Mouse (Mus musculus) megakaryocyte-erythroid progenitor cell, adult 5-6 weeks (primary cell): ENCODE measurements around the gene Ephb2. TPM values are rescaled to one million over a fixed set of nuclear protein-coding genes. Genes with fewer than 3 reads are reported as not detected.
A peak's percentile ranks its signal among the peaks of the same experiment; 100 is the strongest.

ENCODE experiments used
- ATAC-seq: replicated peaks from 2 replicates; pipeline ENCODE4 v1.8.0; 2016; ENCODE audit warnings: mild to moderate bottlenecking, inconsistent platforms; ENCODE audit not compliant: severe bottlenecking, poor library complexity, low FRiP score, low TSS enrichment
- total RNA-seq, 2 experiments: library from RNA; stranded (forward) in 1 of 2; stranded (reverse) in 1 of 2; fragments of 200-1000, 215-1000 nt in 1 of 2; fragments of >200 nt in 1 of 2; fragmentation: Nextera tagmentation in 1 of 2; gene quantifications; 2 replicates each; pipeline ENCODE4 v1.2.3; 2014 to 2017

Ephb2 gene
- total RNA-seq (2014; fragmentation: Nextera tagmentation): not detected in 2 replicates
- 0.56 TPM in 1 of 2 replicates, not detected in the other for total RNA-seq (2017)

DNA sequence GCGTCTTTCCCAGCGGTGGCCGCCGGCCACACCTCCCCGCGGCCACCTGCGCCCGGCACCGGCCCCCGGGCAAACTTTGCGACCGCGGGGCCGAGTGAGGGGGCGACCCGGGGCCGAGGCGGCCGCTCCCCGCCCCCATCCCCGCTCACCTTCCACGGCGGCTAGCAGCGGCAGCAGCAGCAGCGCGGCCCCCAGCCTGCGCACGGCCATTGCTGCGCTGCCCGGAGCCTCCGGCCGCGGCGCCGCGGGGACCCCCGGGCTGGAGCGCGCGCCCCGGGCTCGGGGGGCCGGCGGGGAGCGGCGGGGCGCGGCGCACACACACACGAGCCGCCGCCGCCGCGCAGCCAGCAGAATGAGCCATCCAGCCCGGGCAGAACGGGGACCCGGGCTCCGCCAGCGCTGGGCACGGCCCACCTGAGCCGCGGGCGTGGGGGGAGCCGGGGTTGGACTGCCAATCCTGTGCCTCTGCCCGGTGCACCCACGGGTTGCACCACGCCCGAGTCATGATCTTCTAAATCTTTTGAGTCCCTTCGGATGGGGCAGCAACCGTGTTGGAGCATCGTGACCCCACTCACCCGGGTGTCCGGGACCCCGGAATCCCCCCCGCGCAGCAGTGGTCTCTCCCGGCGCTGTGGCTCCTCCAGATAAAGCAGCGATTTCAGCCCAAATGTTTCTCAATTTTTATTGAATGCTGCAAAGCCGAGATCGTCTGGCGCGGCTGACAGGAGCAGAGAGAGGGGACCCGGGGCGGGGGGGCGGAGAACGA is at the start of gene Ephb2:
Gene Ephb2, minus strand, starts transcription at position 368 of the 766 bp plus-strand sequence.
- ATAC-seq: peak; percentile 77

DNA sequence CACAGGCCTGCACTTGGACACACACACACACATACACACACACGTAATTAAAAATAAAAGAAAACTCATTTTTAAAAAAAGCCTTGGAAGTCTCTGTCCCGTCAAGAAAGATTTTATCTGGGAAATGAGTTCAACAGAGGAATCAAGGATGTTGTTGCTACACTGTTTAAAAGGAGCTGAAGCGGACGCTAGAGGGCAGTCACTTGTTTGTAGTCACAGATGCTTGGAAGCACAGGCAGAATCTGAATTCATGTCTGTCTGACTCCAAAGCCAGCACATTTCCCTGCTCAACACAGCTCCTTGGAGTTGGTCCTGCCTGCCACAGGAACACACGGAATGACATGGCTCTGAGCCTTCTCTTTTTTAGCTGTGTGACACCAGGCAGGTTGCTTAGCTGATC is 42.8 kb upstream of the Ephb2 start:
- ATAC-seq: no peak

DNA sequence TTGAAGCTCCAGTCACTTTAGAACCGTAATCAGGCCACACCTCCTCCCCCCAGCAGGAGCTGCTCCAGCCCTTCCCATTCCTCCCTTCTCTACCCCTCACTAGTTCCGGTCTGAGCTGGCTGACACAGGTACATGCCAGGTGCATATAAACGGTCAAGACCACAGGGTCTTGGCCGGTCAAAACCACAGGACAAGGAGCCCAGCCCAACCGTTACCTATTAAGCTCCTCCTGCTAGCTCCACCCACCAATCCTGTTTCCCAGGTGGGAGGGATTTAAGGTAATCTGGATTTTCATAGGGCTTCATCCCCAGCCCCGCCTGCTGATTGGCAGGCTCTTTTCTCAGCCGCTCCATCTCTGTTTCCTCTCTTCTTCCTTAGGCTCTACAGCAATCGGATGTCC is 42.4 kb upstream of the Ephb2 start:
- ATAC-seq: no peak

DNA sequence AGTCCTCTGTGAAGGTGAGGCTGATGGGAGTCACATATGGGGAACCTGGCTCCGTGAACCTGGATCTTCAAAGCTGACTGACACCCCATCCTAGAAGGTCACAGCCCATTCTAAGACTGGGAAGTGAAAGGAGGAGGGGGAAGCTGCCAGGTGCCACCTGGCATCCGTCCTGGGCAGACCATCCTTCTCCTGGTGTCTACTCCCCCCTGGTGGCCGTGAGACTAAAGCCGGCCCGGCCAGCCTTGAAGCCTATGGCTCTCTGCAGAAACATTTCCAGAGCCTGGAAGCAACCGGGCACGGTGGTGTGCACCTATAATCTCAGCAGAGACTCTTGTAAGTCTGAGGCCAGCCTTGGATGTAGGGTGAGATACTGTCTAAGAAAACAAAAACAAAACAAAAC is 41.2 kb upstream of the Ephb2 start:
- 0 out of 2 replicates have a peak, but pooled peaks have one; percentile 37 for ATAC-seq

GRCm38 (mm10) chr4:136875012-136875411 is 39.2 kb upstream of the Ephb2 start:
- ATAC-seq: no peak

- ATAC-seq: no peak
Observed at GRCm38 (mm10) chr4:136868371-136868770, 32.6 kb upstream of the Ephb2 start.

DNA sequence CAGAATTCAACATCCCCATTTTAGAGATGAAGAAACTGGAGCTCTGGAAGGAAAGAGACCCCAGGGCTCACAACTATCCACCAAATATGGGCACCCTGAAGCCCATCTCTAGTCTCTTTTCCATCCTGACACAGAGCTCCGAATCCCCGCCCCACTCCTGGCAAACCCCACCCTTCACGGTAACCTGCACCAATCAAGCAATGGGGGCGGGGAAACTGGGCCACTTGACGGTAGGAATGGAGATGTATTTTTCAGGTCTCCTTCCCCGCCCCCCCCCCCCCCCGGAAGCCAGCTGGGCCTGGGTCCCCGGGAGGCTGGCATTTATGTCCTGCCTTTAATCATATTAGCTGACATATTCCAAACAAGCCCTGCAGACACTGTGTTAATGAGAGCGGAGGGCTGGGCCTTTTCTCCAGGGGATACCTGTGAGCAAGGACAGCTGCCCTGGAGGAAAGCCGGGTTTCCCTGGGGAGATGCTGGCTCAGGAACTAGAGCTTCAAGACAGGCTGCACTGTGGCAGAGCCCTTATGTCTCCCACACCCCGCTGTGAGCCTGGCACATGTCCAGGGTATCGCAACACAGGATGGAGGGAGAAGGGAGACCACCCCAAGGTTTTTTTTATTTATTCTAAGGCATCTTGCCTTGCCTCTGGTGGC is 32.0 kb upstream of the Ephb2 start:
- ATAC-seq: no peak

GRCm38 (mm10) chr4:136865531-136865930 is 29.7 kb upstream of the Ephb2 start:
- no peak for ATAC-seq

DNA sequence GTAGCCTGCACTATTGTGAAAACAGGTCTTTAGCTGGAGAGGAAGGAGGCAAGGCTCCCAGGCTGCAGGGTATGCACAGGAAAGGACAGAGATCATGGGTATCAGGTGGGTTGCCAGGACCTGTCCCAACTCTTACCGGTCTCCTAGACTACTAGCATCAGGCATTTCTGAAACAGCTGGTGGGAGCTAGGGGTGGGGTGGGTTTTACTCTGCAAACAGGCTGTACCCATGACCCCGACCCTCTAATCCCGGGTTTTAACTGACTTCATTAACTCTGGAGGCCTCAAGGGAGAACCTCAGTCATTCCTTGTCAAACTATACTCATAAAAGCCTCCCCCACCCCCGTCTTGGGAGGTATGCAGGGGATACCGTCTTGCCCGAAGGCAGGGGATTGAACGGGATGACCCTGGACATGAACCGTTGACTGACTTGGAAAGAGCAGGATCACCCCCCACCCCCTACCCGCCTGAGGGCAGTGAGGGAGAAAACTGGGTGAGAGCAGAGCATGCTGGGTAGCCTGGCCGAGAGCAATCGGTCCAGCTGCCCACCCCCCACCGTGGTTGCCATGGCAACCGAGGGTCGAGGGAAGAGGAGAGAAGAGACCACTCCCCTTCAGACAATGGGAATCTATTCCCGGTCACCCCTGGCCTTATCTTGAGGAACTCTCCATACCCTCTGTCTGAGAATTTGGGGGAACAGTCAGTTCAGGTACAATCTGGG is 29.1 kb upstream of the Ephb2 start:
- no peak for ATAC-seq

DNA sequence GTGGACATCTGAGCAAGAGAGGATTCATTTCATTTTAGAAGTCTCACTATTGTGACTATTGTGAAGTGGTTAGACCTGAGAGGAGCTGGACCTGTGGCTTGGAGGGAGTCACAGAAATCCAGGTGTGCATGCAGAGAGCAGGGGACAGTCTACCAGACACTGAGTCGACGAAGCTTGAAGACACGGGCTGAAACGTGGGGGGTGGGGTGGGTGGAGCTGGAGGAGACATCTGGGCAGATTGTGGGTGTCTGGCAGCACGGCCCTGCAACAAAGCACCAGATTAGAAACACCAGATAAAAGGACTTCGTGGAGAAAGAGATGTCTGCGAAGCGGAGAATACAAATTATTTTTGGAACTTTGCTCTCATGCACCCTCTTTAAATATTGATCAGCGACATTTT is 27.7 kb upstream of the Ephb2 start:
- ATAC-seq: no peak

- ATAC-seq: no peak
Observed at GRCm38 (mm10) chr4:136862411-136862810, 26.6 kb upstream of the Ephb2 start.

GRCm38 (mm10) chr4:136861806-136862205 is 26.0 kb upstream of the Ephb2 start:
- ATAC-seq: no peak

DNA sequence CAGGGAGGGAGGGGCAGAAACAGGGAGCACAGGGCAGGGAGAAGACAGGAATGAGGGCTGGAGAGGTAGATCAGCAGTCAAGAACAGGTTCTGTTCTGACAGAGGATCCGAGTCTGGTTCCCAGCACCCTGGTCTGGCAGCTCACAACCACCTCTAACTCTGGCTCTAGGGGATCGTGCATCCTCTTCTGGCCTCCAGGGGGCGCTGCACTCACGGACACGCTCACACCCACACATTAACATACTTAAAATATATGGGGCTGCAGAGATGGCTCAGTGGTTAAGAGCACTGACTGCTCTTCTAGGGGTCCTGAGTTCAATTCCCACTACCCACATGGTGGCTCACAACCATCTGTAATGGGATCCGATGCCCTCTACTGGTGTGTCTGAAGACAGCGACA is 24.2 kb upstream of the Ephb2 start:
- no peak for ATAC-seq

DNA sequence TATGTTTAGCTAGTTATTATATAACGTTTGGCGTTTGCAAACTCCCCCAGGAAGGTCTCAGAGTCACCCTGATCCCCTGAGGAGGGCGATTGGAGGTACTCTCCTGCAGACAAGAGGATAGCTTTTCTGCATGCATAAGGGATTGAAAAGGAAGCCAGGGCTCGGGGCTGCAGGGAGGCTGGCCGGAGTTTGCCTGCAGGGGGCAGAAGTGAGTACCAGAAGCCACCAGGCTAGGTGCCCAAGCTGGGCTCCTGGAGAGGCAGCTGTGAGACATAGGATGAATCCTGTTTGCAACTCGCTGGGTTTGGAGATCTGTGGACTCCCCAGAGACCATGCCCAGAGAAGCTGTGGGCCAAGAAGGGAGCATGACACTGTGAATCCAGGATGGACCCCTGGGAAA is 19.3 kb upstream of the Ephb2 start:
- 0 out of 2 replicates have a peak, but pooled peaks have one; percentile 8 for ATAC-seq

DNA sequence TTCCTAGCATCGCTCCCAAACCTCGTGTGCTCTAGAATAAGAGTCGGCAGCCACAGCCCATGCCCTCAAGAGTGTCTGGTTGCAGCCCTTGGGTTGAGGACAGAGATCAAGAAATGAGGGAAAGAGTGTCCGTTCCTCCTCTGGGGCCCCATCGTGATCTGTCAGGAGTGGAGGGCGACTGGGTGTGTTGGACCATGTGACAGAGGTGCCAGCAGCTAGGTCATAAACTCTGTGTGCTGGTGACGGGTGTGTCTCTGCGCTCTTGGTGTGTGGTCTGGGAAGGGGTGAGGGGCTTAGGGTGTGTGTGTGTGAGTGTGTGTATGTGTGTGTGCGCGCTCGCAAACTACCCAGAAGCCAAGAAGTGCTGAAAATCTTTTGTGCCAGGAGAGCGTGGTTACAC is 17.2 kb upstream of the Ephb2 start:
- ATAC-seq: no peak

DNA sequence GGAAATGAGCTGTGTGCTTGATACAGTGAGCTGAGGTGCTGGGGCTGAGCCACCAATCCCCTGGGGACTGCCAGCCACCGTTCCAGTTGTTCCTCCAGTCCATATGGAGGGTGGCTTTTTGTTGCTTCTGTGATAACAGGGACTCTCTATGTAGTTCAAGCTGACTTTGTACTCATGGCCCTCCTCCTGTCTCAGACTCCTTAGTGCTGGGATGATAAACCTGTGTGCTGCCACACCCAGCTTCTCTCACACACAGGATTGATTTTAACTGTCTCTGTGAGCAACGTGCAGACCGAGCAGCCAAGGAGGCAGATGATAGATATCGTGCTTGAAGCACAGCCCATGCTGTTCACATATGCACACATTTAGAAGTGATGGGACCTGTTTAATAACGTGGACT is 16.3 kb upstream of the Ephb2 start:
- ATAC-seq: no peak

- no peak for ATAC-seq
Observed at GRCm38 (mm10) chr4:136848565-136848964, 12.8 kb upstream of the Ephb2 start.

GRCm38 (mm10) chr4:136847166-136847565 is 11.4 kb upstream of the Ephb2 start:
- ATAC-seq: no peak

DNA sequence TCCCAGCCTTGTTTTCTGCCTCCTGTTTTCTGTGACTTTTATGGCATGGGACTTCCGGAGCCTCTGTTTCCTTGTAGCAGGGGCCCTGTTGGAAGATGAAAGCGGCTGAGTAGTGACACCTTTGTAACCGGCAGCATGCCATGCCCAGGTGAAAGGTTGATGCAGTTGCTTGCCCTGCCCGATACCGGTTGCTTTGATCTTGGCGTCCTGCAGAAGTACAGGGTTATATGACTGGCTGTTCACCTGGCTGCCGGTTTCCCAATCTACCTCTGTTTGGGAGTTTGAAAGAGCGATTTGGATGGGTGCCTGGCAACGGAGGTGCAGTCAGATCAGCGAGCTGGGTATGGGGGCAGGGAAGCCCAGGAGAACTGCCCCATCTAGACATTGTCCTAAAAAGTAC is 7.0 kb upstream of the Ephb2 start:
- ATAC-seq: no peak

- no peak for ATAC-seq
Observed at GRCm38 (mm10) chr4:136842033-136842432, 6.2 kb upstream of the Ephb2 start.
